Mouse (Mus musculus) limb, embryonic 13.5 days (tissue): Measurements from ENCODE around the gene Tmprss11f. TPM values are rescaled to one million over a fixed set of nuclear protein-coding genes. Genes with fewer than 3 reads are reported as not detected.
"Not testable (repeated sequence)": the region's sequence is repeated elsewhere in the genome, so short reads cannot be mapped to it uniquely, and the experiment has no call there.

ENCODE experiments used
- ATAC-seq: fragments of 200-750 bp; cut with Nextera tagmentation; 2 replicates; pipeline ENCODE4 v1.8.0; 2017; ENCODE audit warnings: low read depth, moderate number of reproducible peaks, moderate TSS enrichment; ENCODE audit not compliant: low FRiP score
- H3K27ac ChIP-seq: fragments of 300-500 bp; sonication (generic); 2 replicates; pipeline ENCODE4 v1.5.1; 2015; ENCODE audit warnings: inconsistent platforms, mild to moderate bottlenecking, moderate library complexity
- H3K27me3 ChIP-seq: fragments of 300-500 bp; sonication (generic); 2 replicates; pipeline ENCODE4 v1.6.1; 2015; ENCODE audit warnings: mild to moderate bottlenecking, inconsistent platforms
- H3K36me3 ChIP-seq: fragments of 300-500 bp; sonication (generic); 2 replicates; pipeline ENCODE4 v1.6.1; 2015; ENCODE audit warnings: inconsistent platforms, mild to moderate bottlenecking, moderate library complexity
- H3K4me1 ChIP-seq: fragments of 300-500 bp; sonication (generic); 2 replicates; pipeline ENCODE4 v1.6.1; 2015; ENCODE audit warnings: inconsistent platforms
- H3K4me2 ChIP-seq: fragments of 300-500 bp; sonication (generic); replicated peaks from 2 replicates; pipeline ENCODE4 v1.6.1; 2015; ENCODE audit warnings: inconsistent platforms, mild to moderate bottlenecking, moderate library complexity
- H3K4me3 ChIP-seq: fragments of 300-500 bp; sonication (generic); 2 replicates; pipeline ENCODE4 v1.5.1; 2015; ENCODE audit warnings: moderate library complexity, mild to moderate bottlenecking, inconsistent platforms
- H3K9ac ChIP-seq: fragments of 300-500 bp; sonication (generic); 2 replicates; pipeline ENCODE4 v1.6.1; 2015; ENCODE audit warnings: mild to moderate bottlenecking, inconsistent platforms
- H3K9me3 ChIP-seq: fragments of 300-500 bp; sonication (generic); 2 replicates; pipeline ENCODE4 v1.6.1; 2016; ENCODE audit warnings: inconsistent platforms
- WGBS: fragments of 180-500 bp; shearing (Covaris S2); methylation state at CpG from one replicate; pipeline ENCODE4 v1.1.7; 2015; 5-methylcytosine and 5-hydroxymethylcytosine counted together
- polyA plus RNA-seq: library from polyadenylated mRNA; unstranded; fragments of >200 nt; fragmentation: Nextera tagmentation; extraction: Ambion mirVana; gene quantifications from 2 replicates; pipeline ENCODE4 v1.2.1, GENCODE M21; 2015

Gene Tmprss11f
- polyA plus RNA-seq = 0.09 TPM in 1 of 2 replicates, not detected in the other

- H3K36me3 ChIP-seq = no peaks in the 10 kb centered on the region
- no peak within 1 kb of the TSS for H3K27ac ChIP-seq
- no peak for ATAC-seq
- no peaks in the 10 kb centered on the region for H3K27me3 ChIP-seq
- H3K9me3 ChIP-seq = no peaks in the 10 kb centered on the region
- H3K4me1 ChIP-seq = no peaks in the 10 kb centered on the region
- WGBS = 72% methylated on average over 5 of the region's 5 CpGs
- no peak within 1 kb of the TSS for H3K4me2 ChIP-seq
- H3K4me3 ChIP-seq = no peak within 1 kb of the TSS
- H3K9ac ChIP-seq = no peak within 1 kb of the TSS
These were observed at the start of gene Tmprss11f for GRCm38 (mm10) chr5:86632324-86632723. TSS of gene Tmprss11f (minus strand) at chr5:86632424.

- no peak within 1 kb of the TSS for H3K4me2 ChIP-seq
- WGBS = 73% methylated on average over 5 of the region's 5 CpGs
These were observed 44.0 kb upstream of the Tmprss11f start, which contains the start of gene Tmprss11b for GRCm38 (mm10) chr5:86676262-86676661. TSS of gene Tmprss11b (minus strand) at chr5:86676362.

DNA sequence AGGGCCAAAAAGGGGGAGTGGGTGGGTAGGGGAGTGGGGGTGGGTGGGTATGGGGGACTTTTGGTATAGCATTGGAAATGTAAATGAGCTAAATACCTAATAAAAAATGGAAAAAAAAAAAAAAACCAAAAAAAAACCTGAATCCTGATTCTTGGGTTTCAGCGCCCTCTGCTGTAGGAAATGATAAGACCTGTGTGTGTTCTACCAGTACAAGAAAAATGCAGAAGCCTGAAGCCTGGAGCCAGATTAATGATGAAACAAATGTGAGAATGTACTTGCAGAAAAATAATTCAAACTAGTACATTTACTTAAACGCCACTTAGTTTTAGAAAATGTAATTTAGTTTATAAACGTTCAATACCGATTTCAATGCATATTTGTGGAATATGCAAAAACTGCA is 17.0 kb upstream of the Tmprss11f start:
- H3K27me3 ChIP-seq, H3K4me3 ChIP-seq, H3K36me3 ChIP-seq, H3K27ac ChIP-seq, H3K9ac ChIP-seq, H3K9me3 ChIP-seq, H3K4me2 ChIP-seq, H3K4me1 ChIP-seq, ATAC-seq: not testable (repeated sequence)
- 29% methylated on average over 4 of the region's 4 CpGs for WGBS

More at GRCm38 (mm10) chr5:86676262-86676661, 44.0 kb upstream of the Tmprss11f start, which contains the start of gene Tmprss11b:
- H3K4me1 ChIP-seq = no peaks in the 10 kb centered on the region
- no peaks in the 10 kb centered on the region for H3K9me3 ChIP-seq
- H3K27me3 ChIP-seq = no peaks in the 10 kb centered on the region
- no peak within 1 kb of the TSS for H3K27ac ChIP-seq
- no peaks in the 10 kb centered on the region for H3K36me3 ChIP-seq
- H3K9ac ChIP-seq = no peak within 1 kb of the TSS
- H3K4me3 ChIP-seq = no peak within 1 kb of the TSS
- ATAC-seq = no peak

DNA sequence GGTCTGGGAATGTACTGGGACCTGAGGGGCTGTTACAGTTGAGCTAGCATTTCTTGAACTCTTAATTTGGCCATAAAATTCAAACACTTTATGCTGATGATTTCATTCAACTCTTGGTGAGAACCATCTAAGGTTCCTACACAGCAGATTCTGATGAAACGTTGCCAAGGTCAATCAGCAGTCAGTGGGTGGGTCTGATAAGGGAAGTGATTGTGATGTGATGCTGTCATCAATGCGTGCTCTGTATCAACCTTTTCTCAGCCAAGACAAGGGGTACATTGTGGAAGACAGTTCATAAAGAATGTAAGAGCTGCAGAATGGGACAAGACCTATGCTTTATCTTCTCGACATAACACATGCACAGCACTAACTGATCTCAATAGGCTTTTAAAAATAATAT is 8.6 kb upstream of the Tmprss11f start:
- no peak overlapping the region for H3K4me2 ChIP-seq
- no peaks in the 10 kb centered on the region for H3K9me3 ChIP-seq
- H3K27me3 ChIP-seq = no peaks in the 10 kb centered on the region
- H3K9ac ChIP-seq = no peak overlapping the region
- H3K4me1 ChIP-seq = no peaks in the 10 kb centered on the region
- 68% methylated on average over 3 of the region's 3 CpGs for WGBS
- no peak overlapping the region for H3K27ac ChIP-seq
- H3K4me3 ChIP-seq = no peak overlapping the region
- ATAC-seq = no peak
- no peaks in the 10 kb centered on the region for H3K36me3 ChIP-seq

GRCm38 (mm10) chr5:86630700-86631099 is 1.5 kb downstream of the Tmprss11f start:
- no peak for ATAC-seq
- Histone ChIP-seq H3K4me2 (no peak overlapping the region), H3K4me3 (no peak overlapping the region), H3K27ac (no peak overlapping the region), H3K9me3 (no peaks in the 10 kb centered on the region), H3K4me1 (no peaks in the 10 kb centered on the region), H3K9ac (no peak overlapping the region), H3K36me3 (no peaks in the 10 kb centered on the region), H3K27me3 (no peaks in the 10 kb centered on the region)
- WGBS = 56% methylated on average over 2 of the region's 2 CpGs

DNA sequence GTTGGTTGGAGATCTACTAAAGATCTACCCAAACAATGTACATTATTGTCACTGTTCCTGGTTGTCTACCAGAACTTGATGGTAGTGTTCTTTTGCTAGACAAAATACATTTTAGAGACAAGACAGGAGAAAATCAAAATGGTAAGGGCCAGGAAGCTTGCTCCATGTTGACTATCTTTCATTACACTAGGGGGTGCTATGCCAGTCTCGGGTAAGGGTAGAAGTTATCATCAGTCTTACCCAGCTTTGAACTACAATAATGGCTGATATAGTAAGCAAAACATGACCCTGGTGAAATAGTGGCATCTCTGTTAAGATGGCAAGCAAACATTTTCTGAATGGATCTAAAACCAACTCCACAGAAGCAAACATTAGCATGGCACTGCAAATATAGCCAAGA is 10.4 kb downstream of the Tmprss11f start:
- Histone ChIP-seq H3K27ac (no peak overlapping the region), H3K27me3 (no peaks in the 10 kb centered on the region), H3K9me3 (no peaks in the 10 kb centered on the region), H3K9ac (no peak overlapping the region), H3K4me1 (no peaks in the 10 kb centered on the region), H3K36me3 (no peaks in the 10 kb centered on the region), H3K4me3 (no peak overlapping the region), H3K4me2 (no peak overlapping the region)
- no peak for ATAC-seq
- WGBS = 77% methylated on average over 1 of the region's 1 CpGs

DNA sequence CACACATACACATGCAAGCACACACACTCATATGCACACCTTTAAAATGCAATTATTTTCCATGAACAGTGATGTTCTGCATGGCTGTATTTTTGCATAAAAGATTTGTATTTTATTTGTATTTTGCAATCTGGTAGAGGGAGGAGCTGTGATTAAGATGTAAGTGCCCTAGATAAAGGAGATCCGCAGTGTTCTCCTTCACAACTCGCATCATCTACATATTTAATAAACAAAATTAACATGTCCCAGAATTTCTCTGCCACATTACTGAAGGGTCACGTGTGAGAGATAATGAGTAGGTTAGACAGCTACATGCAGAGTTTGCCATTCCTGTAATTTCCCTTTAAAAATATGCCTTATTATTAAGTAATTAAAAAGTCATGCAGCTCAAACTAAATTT is 46.3 kb downstream of the Tmprss11f start:
- WGBS = 85% methylated on average over 3 of the region's 3 CpGs
- no peak overlapping the region for H3K27ac ChIP-seq
- H3K4me1 ChIP-seq = no peaks in the 10 kb centered on the region
- no peak overlapping the region for H3K4me3 ChIP-seq
- no peak overlapping the region for H3K4me2 ChIP-seq
- no peak overlapping the region for H3K9ac ChIP-seq
- H3K9me3 ChIP-seq = no peaks in the 10 kb centered on the region
- H3K27me3 ChIP-seq = no peaks in the 10 kb centered on the region
- H3K36me3 ChIP-seq = no peaks in the 10 kb centered on the region
- no peak for ATAC-seq

DNA sequence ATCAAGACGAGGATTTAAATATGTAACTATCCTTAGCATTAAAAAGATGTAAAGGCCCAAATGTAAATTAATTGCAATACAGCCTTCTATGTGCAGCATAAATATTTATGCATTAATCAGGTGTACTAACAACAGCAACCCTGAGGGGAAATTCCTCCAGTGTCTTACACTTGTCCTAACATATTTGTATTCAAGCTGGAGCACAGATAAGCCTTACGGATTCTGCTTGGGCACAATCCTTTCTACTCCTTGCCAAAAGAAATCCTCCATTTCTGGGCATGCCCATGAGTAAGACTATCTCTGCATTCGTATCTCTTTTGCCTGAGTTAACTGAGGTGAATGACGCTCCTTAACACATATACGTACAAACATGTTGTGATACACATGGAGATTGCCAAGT is 49.6 kb downstream of the Tmprss11f start:
- H3K4me2 ChIP-seq = no peak overlapping the region
- H3K4me3 ChIP-seq = no peak overlapping the region
- H3K27ac ChIP-seq = no peak overlapping the region
- no peaks in the 10 kb centered on the region for H3K4me1 ChIP-seq
- H3K9me3 ChIP-seq = no peaks in the 10 kb centered on the region
- no peak for ATAC-seq
- H3K9ac ChIP-seq = no peak overlapping the region
- H3K27me3 ChIP-seq = no peaks in the 10 kb centered on the region
- no peaks in the 10 kb centered on the region for H3K36me3 ChIP-seq
- 88% methylated on average over 5 of the region's 5 CpGs for WGBS

GRCm38 (mm10) chr5:86581998-86582397 is 50.2 kb downstream of the Tmprss11f start:
- no peak overlapping the region for H3K9ac ChIP-seq
- no peak overlapping the region for H3K4me3 ChIP-seq
- WGBS = 75% methylated on average over 5 of the region's 5 CpGs
- H3K36me3 ChIP-seq = no peaks in the 10 kb centered on the region
- ATAC-seq = no peak
- H3K4me1 ChIP-seq = no peaks in the 10 kb centered on the region
- H3K27ac ChIP-seq = no peak overlapping the region
- H3K9me3 ChIP-seq = no peaks in the 10 kb centered on the region
- H3K4me2 ChIP-seq = no peak overlapping the region
- H3K27me3 ChIP-seq = no peaks in the 10 kb centered on the region

DNA sequence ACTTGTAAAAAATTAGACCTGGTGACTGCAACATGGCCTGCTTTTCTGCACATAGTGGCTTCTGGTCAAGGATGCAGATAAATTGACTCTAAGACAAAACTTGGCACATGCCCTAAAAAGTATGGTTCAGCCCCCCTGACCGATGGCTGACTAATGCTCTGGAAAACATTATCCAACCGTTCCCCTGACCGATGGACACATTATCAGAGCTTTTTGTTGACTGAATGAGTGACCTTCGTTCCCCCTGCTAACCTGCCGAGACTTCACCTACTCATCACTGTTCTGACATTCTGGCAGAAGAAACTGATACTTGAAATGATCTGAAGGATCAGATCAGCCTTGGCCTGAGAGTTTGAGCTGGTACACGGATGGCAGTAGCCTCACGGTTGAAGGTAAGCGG is 53.5 kb downstream of the Tmprss11f start:
- H3K27me3 ChIP-seq, H3K27ac ChIP-seq, H3K4me3 ChIP-seq, H3K4me2 ChIP-seq, H3K36me3 ChIP-seq, H3K4me1 ChIP-seq, H3K9me3 ChIP-seq, ATAC-seq, H3K9ac ChIP-seq: not testable (repeated sequence)
- 89% methylated on average over 8 of the region's 8 CpGs for WGBS

DNA sequence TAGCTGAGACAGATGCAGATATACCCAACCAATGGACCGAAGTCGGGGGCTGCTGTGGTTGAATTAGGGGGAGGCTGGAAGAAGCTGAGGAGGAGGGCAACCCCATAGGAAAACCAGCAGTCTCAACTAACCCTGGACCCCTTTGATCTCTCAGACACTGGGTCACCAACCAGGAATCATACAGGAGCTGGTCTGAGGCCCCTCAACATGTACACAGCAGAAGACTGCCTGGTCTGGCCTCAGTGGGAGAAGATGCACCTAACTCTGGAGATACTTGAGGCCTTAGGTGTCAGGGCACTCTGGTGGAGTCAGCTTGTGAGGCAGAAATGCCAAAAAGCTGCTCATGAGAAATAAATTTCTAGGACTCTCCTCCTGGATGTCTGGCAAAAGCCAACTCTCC is 85.5 kb downstream of the Tmprss11f start:
- H3K36me3 ChIP-seq = no peaks in the 10 kb centered on the region
- H3K9ac ChIP-seq = no peak overlapping the region
- 91% methylated on average over 2 of the region's 2 CpGs for WGBS
- H3K27ac ChIP-seq = no peak overlapping the region
- H3K4me1 ChIP-seq = no peaks in the 10 kb centered on the region
- no peak overlapping the region for H3K4me3 ChIP-seq
- H3K27me3 ChIP-seq = no peaks in the 10 kb centered on the region
- no peak for ATAC-seq
- no peak overlapping the region for H3K4me2 ChIP-seq
- H3K9me3 ChIP-seq = no peaks in the 10 kb centered on the region

DNA sequence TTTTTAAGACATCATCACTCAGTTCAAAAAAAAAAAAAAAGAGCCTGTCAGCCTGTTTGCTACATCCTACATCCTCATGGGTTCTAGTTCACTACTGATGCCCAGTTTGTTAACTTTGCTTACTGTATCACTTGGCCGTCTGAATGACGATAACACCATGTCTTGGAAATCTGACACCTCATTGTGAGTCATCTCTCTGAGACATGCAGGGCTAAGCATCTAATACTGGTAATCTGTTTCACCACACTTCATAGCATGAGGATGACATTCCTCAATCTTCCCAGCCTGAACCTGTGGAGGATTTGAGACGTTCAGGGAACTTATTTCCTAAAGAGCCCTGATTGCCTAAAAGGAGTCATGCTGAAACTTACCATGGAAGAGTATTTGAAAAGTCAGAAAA is 91.6 kb downstream of the Tmprss11f start:
- WGBS = 72% methylated on average over 3 of the region's 3 CpGs
- H3K4me3 ChIP-seq = no peak overlapping the region
- H3K36me3 ChIP-seq = no peaks in the 10 kb centered on the region
- no peak overlapping the region for H3K27ac ChIP-seq
- no peak overlapping the region for H3K9ac ChIP-seq
- no peak for ATAC-seq
- no peaks in the 10 kb centered on the region for H3K4me1 ChIP-seq
- no peak overlapping the region for H3K4me2 ChIP-seq
- H3K27me3 ChIP-seq = no peaks in the 10 kb centered on the region
- no peaks in the 10 kb centered on the region for H3K9me3 ChIP-seq

DNA sequence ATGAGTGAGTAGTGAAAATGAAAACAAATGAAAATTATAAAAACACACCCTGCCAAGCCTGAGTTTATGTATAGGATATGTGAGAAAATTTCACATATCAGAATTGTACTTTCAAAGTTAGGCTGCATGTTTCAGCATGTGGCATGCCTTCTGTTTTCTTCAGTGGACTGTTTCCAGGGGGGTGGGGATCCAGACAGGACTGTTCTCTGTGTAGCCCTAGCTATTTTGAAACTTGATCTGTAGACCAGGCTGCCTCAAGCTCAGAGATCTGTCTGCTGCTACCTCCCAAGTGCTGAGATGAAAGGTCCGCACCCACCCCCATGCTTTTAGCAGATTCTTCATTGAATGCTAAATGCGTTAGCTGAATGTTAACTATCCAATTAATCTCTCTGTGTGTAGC is 103.5 kb downstream of the Tmprss11f start:
- no peak overlapping the region for H3K4me3 ChIP-seq
- H3K27ac ChIP-seq = no peak overlapping the region
- ATAC-seq = no peak
- H3K36me3 ChIP-seq = no peaks in the 10 kb centered on the region
- no peaks in the 10 kb centered on the region for H3K4me1 ChIP-seq
- H3K27me3 ChIP-seq = no peaks in the 10 kb centered on the region
- H3K9ac ChIP-seq = no peak overlapping the region
- 57% methylated on average over 2 of the region's 2 CpGs for WGBS
- H3K4me2 ChIP-seq = no peak overlapping the region
- H3K9me3 ChIP-seq = no peaks in the 10 kb centered on the region
